Comparison of ENCODE assay signal across 8 mouse cellular contexts in genomic region chr3:83797828-83798227, GRCm38 (mm10). TPM values are rescaled to one million over a fixed set of nuclear protein-coding genes. Genes with fewer than 3 reads are reported as not detected.
DNase-seq lines count a peak whose midpoint lies in the region; ATAC-seq and TF ChIP-seq lines count a peak whose summit lies in the region.

No protein-coding gene starts in this region.

- 0 out of 2 replicates have a peak overlapping the region, but pooled peaks have one; percentile 15 for H3K4me2 ChIP-seq in kidney, embryonic 15.5 days
- no peak overlapping the region for H3K4me2 ChIP-seq in liver, embryonic 14.5 days (ENCODE audit: low read depth)

- peaks cover 7% of the 10 kb centered on the region; the same call in 1 of the 2 replicates for H3K9me3 ChIP-seq in embryonic facial prominence, embryonic 10.5 days
- H3K9me3 ChIP-seq in kidney, embryonic 15.5 days (replicated peaks): 0 out of 2 replicates have a peak, but pooled peaks cover 6% of the 10 kb centered on the region
- H3K9me3 ChIP-seq in liver, embryonic 14.5 days (ENCODE audit: control insufficient read depth, low read length): no peaks in the 10 kb centered on the region; the same call in 1 of the 2 replicates

- peak; percentile 82 to 83 for DNase-seq in B cell, adult 2 months
- peak; percentile 77 for DNase-seq in adrenal gland, adult 2 months
- DNase-seq in embryonic facial prominence, embryonic 10.5 days (ENCODE audit: low spot score): peak; percentile 81
- peak; percentile 28 to 37 for DNase-seq in heart, adult 9 months (ENCODE audit: low spot score in 2 of 2)
- DNase-seq in liver, embryonic 14.5 days (ENCODE audit: low read depth in 3 of 3, low spot score in 3 of 3): peak in 1 of 3 experiments; percentile 22
- DNase-seq in ovary, adult 18-20 months (ENCODE audit: low spot score): peak; percentile 16
- DNase-seq in thymus, postnatal 10 days (ENCODE audit: low spot score in 2 of 2): peak; percentile 6 to 45

- no peaks in the 10 kb centered on the region for H3K36me3 ChIP-seq in embryonic facial prominence, embryonic 10.5 days (replicated peaks)
- H3K36me3 ChIP-seq in kidney, embryonic 15.5 days: no peaks in the 10 kb centered on the region
- H3K36me3 ChIP-seq in liver, embryonic 14.5 days (replicated peaks; ENCODE audit: control insufficient read depth, insufficient read depth, low read depth): no peaks in the 10 kb centered on the region

- H3K27me3 ChIP-seq in embryonic facial prominence, embryonic 10.5 days (replicated peaks; ENCODE audit: low read depth, poor library complexity, severe bottlenecking): no peaks in the 10 kb centered on the region
- no peaks in the 10 kb centered on the region for H3K27me3 ChIP-seq in kidney, embryonic 15.5 days
- no peaks in the 10 kb centered on the region for H3K27me3 ChIP-seq in liver, embryonic 14.5 days (ENCODE audit: control insufficient read depth, insufficient read depth, low read length)

- no peak for TF ChIP-seq EP300 in liver, embryonic 14.5 days (IDR thresholded peaks at IDR 0.05; ENCODE audit: low read depth)

- peak; percentile 52 for ATAC-seq in kidney, embryonic 15.5 days (replicated peaks; ENCODE audit: low FRiP score)
- no peak for ATAC-seq in liver, embryonic 14.5 days (ENCODE audit: insufficient read depth)

- H3K9ac ChIP-seq in kidney, embryonic 15.5 days: no peak overlapping the region
- no peak overlapping the region for H3K9ac ChIP-seq in liver, embryonic 14.5 days (replicated peaks)

- H3K27ac ChIP-seq in embryonic facial prominence, embryonic 10.5 days (replicated peaks): 0 out of 2 replicates have a peak overlapping the region, but pooled peaks have one; percentile 30
- no peak overlapping the region for H3K27ac ChIP-seq in kidney, embryonic 15.5 days
- no peak overlapping the region for H3K27ac ChIP-seq in liver, embryonic 14.5 days

- H3K4me3 ChIP-seq in embryonic facial prominence, embryonic 10.5 days: no peak overlapping the region
- H3K4me3 ChIP-seq in kidney, embryonic 15.5 days (replicated peaks): no peak overlapping the region
- H3K4me3 ChIP-seq in liver, embryonic 14.5 days (ENCODE audit: insufficient read depth in 1 of 2, low read depth in 2 of 2, low read length in 2 of 2): no peak overlapping the region

- 4% methylated on average over 10 of the region's 10 CpGs for WGBS in embryonic facial prominence, embryonic 10.5 days
- WGBS in kidney, embryonic 15.5 days: 4% methylated on average over 10 of the region's 10 CpGs
- 4% methylated on average over 10 of the region's 10 CpGs for WGBS in liver, embryonic 14.5 days (ENCODE audit: insufficient replicate concordance)

- peak; percentile 74 for TF ChIP-seq CTCF in liver, embryonic 14.5 days (IDR thresholded peaks at IDR 0.05; ENCODE audit: low read depth)

- H3K4me1 ChIP-seq in embryonic facial prominence, embryonic 10.5 days: peaks cover 12% of the 10 kb centered on the region
- H3K4me1 ChIP-seq in kidney, embryonic 15.5 days: peaks cover 5% of the 10 kb centered on the region
- no peaks in the 10 kb centered on the region for H3K4me1 ChIP-seq in liver, embryonic 14.5 days (replicated peaks; ENCODE audit: control insufficient read depth in 2 of 2, insufficient read depth in 2 of 2, low read length in 1 of 2)

RNA-seq across cellular contexts. Expression of gene Sfrp2, which starts 31.7 kb away (rescaled TPM):
- total RNA-seq in adrenal gland, adult 2 months (2021): 1 to 10 TPM; 4.4 to 5.7 TPM
- polyA plus RNA-seq in adrenal gland, adult 2 months (2012; rRNA removed): 6.1 and 8.5 TPM in 2 replicates
- polyA plus RNA-seq in embryonic facial prominence, embryonic 10.5 days (2016; fragmentation: Nextera tagmentation; extraction: Ambion mirVana): 153 and 166 TPM in 2 replicates
- polyA plus RNA-seq in kidney, embryonic 15.5 days (2015; fragmentation: Nextera tagmentation; extraction: Ambion mirVana): 175 and 225 TPM in 2 replicates
- polyA plus RNA-seq in liver, embryonic 14.5 days (2012; rRNA removed): 1.0 and 1.6 TPM in 2 replicates
- polyA plus RNA-seq in liver, embryonic 14.5 days (2014; fragmentation: Nextera tagmentation; extraction: Ambion mirVana): 1.2 and 1.7 TPM in 2 replicates

RNA-seq across cellular contexts. Expression of gene Tlr2, which starts 43.7 kb away (rescaled TPM):
- total RNA-seq in adrenal gland, adult 2 months (2021): 1 to 10 TPM; 2.8 to 5.0 TPM
- 1.8 TPM in 2 replicates for polyA plus RNA-seq in adrenal gland, adult 2 months (2012; rRNA removed)
- 1.1 and 2.0 TPM in 2 replicates for polyA plus RNA-seq in embryonic facial prominence, embryonic 10.5 days (2016; fragmentation: Nextera tagmentation; extraction: Ambion mirVana)
- 3.1 and 3.5 TPM in 2 replicates for polyA plus RNA-seq in kidney, embryonic 15.5 days (2015; fragmentation: Nextera tagmentation; extraction: Ambion mirVana)
- polyA plus RNA-seq in liver, embryonic 14.5 days (2012; rRNA removed): 1.3 and 1.4 TPM in 2 replicates
- polyA plus RNA-seq in liver, embryonic 14.5 days (2014; fragmentation: Nextera tagmentation; extraction: Ambion mirVana): 2.2 and 2.5 TPM in 2 replicates

Comparison
In these comparisons a context has a peak if more than half of its experiments do, and no peak if none do; other contexts are left out.
1. RNA of gene Sfrp2, which starts 31.7 kb away (polyA plus RNA-seq): 175 to 225 TPM in kidney, embryonic 15.5 days and 153 to 166 TPM in embryonic facial prominence, embryonic 10.5 days; 6.1 to 8.5 TPM in adrenal gland, adult 2 months and 1.0 to 1.7 TPM in liver, embryonic 14.5 days; every median in the first group is over 10 times any median in the second.